Mouse (Mus musculus) forebrain, postnatal 0 days (tissue): ENCODE measurements around the gene Ostf1. TPM values are rescaled to one million over a fixed set of nuclear protein-coding genes. Genes with fewer than 3 reads are reported as not detected.

Source experiments
- ATAC-seq: fragments of 200-750 bp; cut with Nextera tagmentation; 2 replicates; pipeline ENCODE4 v1.8.0; 2017; ENCODE audit warnings: mild to moderate bottlenecking, moderate library complexity
- DNase-seq: peaks from one replicate; pipeline ENCODE4 v3.0.0-alpha.2; 2015
- H3K27ac ChIP-seq: fragments of 300-500 bp; sonication (generic); 2 replicates; pipeline ENCODE4 v1.5.1; 2014; ENCODE audit warnings: low read depth, mild to moderate bottlenecking, antibody characterized with exemption, low read length, moderate library complexity, mixed read lengths
- H3K27me3 ChIP-seq: fragments of 300-500 bp; sonication (generic); 2 replicates; pipeline ENCODE4 v1.6.1; 2014; ENCODE audit warnings: mild to moderate bottlenecking, low read length, mixed read lengths; ENCODE audit not compliant: insufficient read depth
- H3K36me3 ChIP-seq: fragments of 300-500 bp; sonication (generic); 2 replicates; pipeline ENCODE4 v1.6.1; 2014; ENCODE audit warnings: mild to moderate bottlenecking, moderate library complexity; ENCODE audit not compliant: insufficient read depth
- H3K4me1 ChIP-seq: fragments of 300-500 bp; sonication (generic); 2 replicates; pipeline ENCODE4 v1.6.1; 2014; ENCODE audit warnings: antibody characterized with exemption; ENCODE audit not compliant: insufficient read depth
- H3K4me2 ChIP-seq: fragments of 300-500 bp; sonication (generic); 2 replicates; pipeline ENCODE4 v1.6.1; 2014; ENCODE audit warnings: low read depth, mild to moderate bottlenecking, moderate library complexity
- H3K4me3 ChIP-seq: fragments of 300-500 bp; sonication (generic); 2 replicates; pipeline ENCODE4 v1.5.1; 2014; ENCODE audit warnings: low read depth, low read length, mixed read lengths
- H3K9ac ChIP-seq: fragments of 300-500 bp; sonication (generic); 2 replicates; pipeline ENCODE4 v1.6.1; 2014; ENCODE audit warnings: mild to moderate bottlenecking
- H3K9me3 ChIP-seq: fragments of 300-500 bp; sonication (generic); 2 replicates; pipeline ENCODE4 v1.6.1; 2016; ENCODE audit warnings: low read length
- CTCF ChIP-seq: sonication (generic); IDR thresholded peaks from 2 replicates; pipeline ENCODE4 v1.5.1; 2016; ENCODE audit warnings: antibody characterized with exemption, control low read depth, low read depth
- whole genome bisulfite sequencing: fragments of 180-500 bp; shearing (Covaris S2); extraction: QIAGEN DNeasy Blood & Tissue Kit; methylation state at CpG from one replicate; pipeline ENCODE4 v1.1.7; 2014; 5-methylcytosine and 5-hydroxymethylcytosine counted together
- polyA plus RNA-seq: library from polyadenylated mRNA; unstranded; fragments of >200 nt; fragmentation: Nextera tagmentation; extraction: Ambion mirVana; gene quantifications from 2 replicates; pipeline ENCODE4 v1.2.1, GENCODE M21; 2015
- total RNA-seq: library from RNA; depleted of rRNA; stranded (reverse); fragments of >200 nt; gene quantifications from 2 replicates; pipeline ENCODE4 v1.2.3, GENCODE M21; 2014

Ostf1 gene
- total and polyA plus RNA-seq, 2 experiments from 2014 or later, result 30.8 to 37.7 TPM

- Histone ChIP-seq H3K4me3 (peak overlapping the region; percentile 75), H3K4me1 (no peaks in the 10 kb centered on the region), H3K27me3 (no peaks in the 10 kb centered on the region), H3K9ac (peak overlapping the region; percentile 57; the same call in 1 of the 2 replicates), H3K4me2 (peak overlapping the region; percentile 96), H3K27ac (no peak overlapping the region), H3K9me3 (no peaks in the 10 kb centered on the region), H3K36me3 (no peaks in the 10 kb centered on the region)
- WGBS, result 66% methylated on average over 13 of the region's 13 CpGs
- DNase-seq (no peak), ATAC-seq (no peak)
- TF ChIP-seq CTCF, result no peak
Measured at GRCm38 (mm10) chr19:18632231-18633185, 885 bp upstream of the Ostf1 start.

GRCm38 (mm10) chr19:18631161-18631643 is 421 bp downstream of the Ostf1 start:
- H3K4me3 ChIP-seq, result peak overlapping the region; percentile 75
- DNase-seq (no peak), ATAC-seq (peak; percentile 54)
- 1% methylated on average over 40 of the region's 40 CpGs for WGBS
- H3K4me1 ChIP-seq, result no peaks in the 10 kb centered on the region
- H3K9me3 ChIP-seq, result no peaks in the 10 kb centered on the region
- H3K27ac ChIP-seq, result peak overlapping the region; percentile 50; the same call in 1 of the 2 replicates
- peak overlapping the region; percentile 96 for H3K4me2 ChIP-seq
- no peaks in the 10 kb centered on the region for H3K36me3 ChIP-seq
- H3K27me3 ChIP-seq, result no peaks in the 10 kb centered on the region
- H3K9ac ChIP-seq, result peak overlapping the region; percentile 57
- no peak for TF ChIP-seq CTCF

DNA sequence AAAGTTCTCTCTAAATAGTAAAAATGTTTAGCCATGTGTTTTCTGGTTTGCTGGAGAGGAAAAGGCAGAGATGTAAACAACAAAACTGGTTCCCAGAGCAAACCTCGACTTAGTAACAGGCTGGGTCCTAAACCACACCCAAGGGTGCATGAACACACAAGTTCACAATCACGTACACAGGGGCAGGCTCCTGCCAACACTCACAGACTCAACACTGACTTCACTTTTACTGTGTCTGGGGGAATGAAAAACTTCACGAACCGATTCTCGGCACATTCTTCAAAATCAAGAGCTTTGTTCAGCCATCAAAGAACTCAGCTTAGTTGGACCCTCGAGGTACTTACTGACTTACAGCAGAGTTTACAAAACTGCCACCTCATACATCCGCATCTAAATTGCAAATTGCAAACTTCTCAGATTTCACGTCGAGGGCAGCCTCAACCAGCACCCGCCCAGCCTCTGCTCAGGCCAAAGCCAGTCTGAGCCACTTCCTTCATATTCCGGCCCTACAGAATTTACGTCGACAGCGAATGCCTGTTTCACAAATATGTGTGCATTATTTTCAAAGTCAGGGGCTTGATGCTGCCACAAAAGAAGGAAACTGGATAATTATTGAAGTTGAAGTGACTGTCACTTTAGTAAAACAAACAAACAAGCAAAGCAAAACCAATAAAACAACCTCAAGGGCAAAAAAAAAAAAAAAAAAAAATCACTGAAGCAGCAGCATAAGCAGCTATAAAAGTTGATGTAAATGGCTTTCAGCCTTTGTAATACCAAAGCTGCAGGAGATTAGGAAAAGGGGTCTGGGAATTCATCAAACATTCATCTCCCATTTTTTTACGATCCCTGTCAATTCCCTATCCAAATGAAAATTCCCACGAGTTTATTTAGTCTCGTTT is 1.2 kb downstream of the Ostf1 start:
- Histone ChIP-seq H3K9ac (no peak overlapping the region), H3K36me3 (no peaks in the 10 kb centered on the region), H3K4me3 (peak overlapping the region; percentile 75), H3K9me3 (no peaks in the 10 kb centered on the region), H3K27ac (no peak overlapping the region), H3K27me3 (no peaks in the 10 kb centered on the region), H3K4me2 (peak overlapping the region; percentile 96), H3K4me1 (no peaks in the 10 kb centered on the region)
- no peak for ATAC-seq
- TF ChIP-seq CTCF, result no peak
- no peak for DNase-seq
- WGBS, result 7% methylated on average over 17 of the region's 17 CpGs

- H3K9ac ChIP-seq, result no peak overlapping the region
- no peak overlapping the region for H3K4me3 ChIP-seq
- WGBS, result 52% methylated on average over 1 of the region's 1 CpGs
- no peaks in the 10 kb centered on the region for H3K4me1 ChIP-seq
- DNase-seq (no peak), ATAC-seq (no peak)
- H3K9me3 ChIP-seq, result no peaks in the 10 kb centered on the region
- no peaks in the 10 kb centered on the region for H3K36me3 ChIP-seq
- no peak overlapping the region for H3K4me2 ChIP-seq
- H3K27ac ChIP-seq, result 0 out of 2 replicates have a peak overlapping the region, but pooled peaks have one; percentile 35
- no peak for TF ChIP-seq CTCF
- no peaks in the 10 kb centered on the region for H3K27me3 ChIP-seq
Measured at GRCm38 (mm10) chr19:18629589-18629988, 2.0 kb downstream of the Ostf1 start.

GRCm38 (mm10) chr19:18623894-18624293 is 7.7 kb downstream of the Ostf1 start:
- Histone ChIP-seq H3K36me3 (no peaks in the 10 kb centered on the region), H3K4me2 (no peak overlapping the region), H3K4me3 (no peak overlapping the region), H3K9ac (no peak overlapping the region), H3K9me3 (no peaks in the 10 kb centered on the region), H3K4me1 (no peaks in the 10 kb centered on the region), H3K27me3 (no peaks in the 10 kb centered on the region), H3K27ac (no peak overlapping the region)
- 79% methylated on average over 2 of the region's 2 CpGs for WGBS
- DNase-seq (no peak), ATAC-seq (no peak)
- TF ChIP-seq CTCF, result no peak

DNA sequence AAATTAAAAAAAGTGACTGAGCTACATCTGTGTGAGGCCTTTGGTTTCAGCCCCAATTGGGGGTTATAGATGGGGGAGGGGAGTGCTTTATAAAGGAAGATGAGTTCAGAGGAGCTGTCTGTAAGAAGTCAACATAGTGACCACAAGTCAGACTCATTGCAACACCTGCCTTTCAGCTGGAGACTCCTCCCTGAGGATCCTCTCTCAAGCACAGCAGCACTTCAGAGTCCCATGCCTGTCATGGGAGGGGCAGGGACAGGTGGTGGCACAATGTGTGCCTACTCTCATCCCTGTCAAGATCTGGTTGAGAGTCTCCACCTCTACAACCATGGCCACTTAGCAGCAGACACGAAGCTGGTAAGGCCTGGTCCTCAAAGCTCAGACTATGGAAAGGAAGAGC is 11.9 kb downstream of the Ostf1 start:
- no peaks in the 10 kb centered on the region for H3K4me1 ChIP-seq
- ATAC-seq (no peak), DNase-seq (no peak)
- no peaks in the 10 kb centered on the region for H3K9me3 ChIP-seq
- H3K27ac ChIP-seq, result no peak overlapping the region
- H3K27me3 ChIP-seq, result no peaks in the 10 kb centered on the region
- H3K4me2 ChIP-seq, result no peak overlapping the region
- H3K4me3 ChIP-seq, result no peak overlapping the region
- H3K36me3 ChIP-seq, result no peaks in the 10 kb centered on the region
- TF ChIP-seq CTCF, result no peak
- WGBS, result 90% methylated on average over 1 of the region's 1 CpGs
- no peak overlapping the region for H3K9ac ChIP-seq
